Mouse (Mus musculus) intestine, postnatal 0 days (tissue): ENCODE results near the gene Gngt1. TPM values are rescaled to one million over a fixed set of nuclear protein-coding genes. Genes with fewer than 3 reads are reported as not detected.

Source experiments
- ATAC-seq: fragments of 200-750 bp; cut with Nextera tagmentation; 2 replicates; pipeline ENCODE4 v1.8.0; 2017; ENCODE audit warnings: mild to moderate bottlenecking, moderate TSS enrichment, moderate library complexity
- H3K27ac ChIP-seq: fragments of 300-500 bp; sonication (generic); 2 replicates; pipeline ENCODE4 v1.5.1; 2014; ENCODE audit warnings: mild to moderate bottlenecking, low read depth, low read length, moderate library complexity
- H3K27me3 ChIP-seq: fragments of 300-500 bp; sonication (generic); replicated peaks from 2 replicates; pipeline ENCODE4 v1.6.1; 2014; ENCODE audit warnings: low read length, mixed read lengths; ENCODE audit not compliant: control insufficient read depth, insufficient read depth
- H3K36me3 ChIP-seq: fragments of 300-500 bp; sonication (generic); 2 replicates; pipeline ENCODE4 v1.6.1; 2014; ENCODE audit warnings: mild to moderate bottlenecking, moderate library complexity; ENCODE audit not compliant: control insufficient read depth, insufficient read depth
- H3K4me1 ChIP-seq: fragments of 300-500 bp; sonication (generic); replicated peaks from 2 replicates; pipeline ENCODE4 v1.6.1; 2014; ENCODE audit warnings: antibody characterized with exemption, low read length, mixed read lengths; ENCODE audit not compliant: control insufficient read depth, insufficient read depth
- H3K4me2 ChIP-seq: fragments of 300-500 bp; sonication (generic); replicated peaks from 2 replicates; pipeline ENCODE4 v1.6.1; 2014; ENCODE audit warnings: low read depth, mild to moderate bottlenecking, moderate library complexity
- H3K4me3 ChIP-seq: fragments of 300-500 bp; sonication (generic); 2 replicates; pipeline ENCODE4 v1.5.1; 2014; ENCODE audit warnings: low read depth, low read length
- H3K9ac ChIP-seq: fragments of 300-500 bp; sonication (generic); 2 replicates; pipeline ENCODE4 v1.6.1; 2014; ENCODE audit warnings: mild to moderate bottlenecking, low read depth, low read length
- H3K9me3 ChIP-seq: fragments of 300-500 bp; sonication (generic); 2 replicates; pipeline ENCODE4 v1.6.1; 2016; ENCODE audit warnings: mixed run types; ENCODE audit not compliant: control insufficient read depth
- CTCF ChIP-seq: sonication (generic); IDR thresholded peaks from 2 replicates; pipeline ENCODE4 v1.5.1; 2016; ENCODE audit warnings: low read depth, mild to moderate bottlenecking, control low read depth, antibody characterized with exemption, moderate library complexity
- WGBS: fragments of 180-500 bp; shearing (Covaris S2); extraction: QIAGEN DNeasy Blood & Tissue Kit; methylation state at CpG from one replicate; pipeline ENCODE4 v1.1.7; 2014; 5-methylcytosine and 5-hydroxymethylcytosine counted together
- polyA plus RNA-seq: library from polyadenylated mRNA; unstranded; fragments of >200 nt; fragmentation: Nextera tagmentation; extraction: Ambion mirVana; gene quantifications from 2 replicates; pipeline ENCODE4 v1.2.1, GENCODE M21; 2015

Gene Gngt1
- 0.17 TPM in 1 of 2 replicates, not detected in the other for polyA plus RNA-seq

DNA sequence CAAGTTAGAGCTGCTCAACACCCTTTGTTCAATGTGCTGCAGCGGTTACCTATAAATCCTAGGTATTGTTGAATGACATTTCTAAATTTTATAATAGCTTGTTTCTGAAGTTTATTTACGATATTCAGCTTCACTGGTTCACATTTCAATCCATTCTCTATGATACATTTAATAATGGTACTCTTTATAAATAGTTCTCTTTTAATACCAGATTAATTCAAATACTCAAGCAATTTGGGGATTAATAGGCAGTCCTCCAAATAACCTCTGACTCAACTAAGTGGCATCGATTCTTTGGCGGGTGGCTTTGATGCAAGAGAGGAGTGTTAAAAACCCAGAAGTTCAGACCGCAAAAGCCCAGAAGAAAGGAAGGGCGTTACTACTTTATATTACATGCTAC is at the start of gene Gngt1:
TSS of gene Gngt1 (plus strand) at position 301 of the 400 bp plus-strand sequence.
- no peak for ATAC-seq
- Histone ChIP-seq H3K27ac (no peak within 1 kb of the TSS), H3K9me3 (no peaks in the 10 kb centered on the region), H3K9ac (no peak within 1 kb of the TSS), H3K36me3 (no peaks in the 10 kb centered on the region), H3K4me3 (no peak within 1 kb of the TSS), H3K4me1 (no peaks in the 10 kb centered on the region; the same call in 1 of the 2 replicates), H3K27me3 (no peaks in the 10 kb centered on the region), H3K4me2 (no peak within 1 kb of the TSS)
- WGBS = 92% methylated on average over 6 of the region's 6 CpGs
- no peak for TF ChIP-seq CTCF

DNA sequence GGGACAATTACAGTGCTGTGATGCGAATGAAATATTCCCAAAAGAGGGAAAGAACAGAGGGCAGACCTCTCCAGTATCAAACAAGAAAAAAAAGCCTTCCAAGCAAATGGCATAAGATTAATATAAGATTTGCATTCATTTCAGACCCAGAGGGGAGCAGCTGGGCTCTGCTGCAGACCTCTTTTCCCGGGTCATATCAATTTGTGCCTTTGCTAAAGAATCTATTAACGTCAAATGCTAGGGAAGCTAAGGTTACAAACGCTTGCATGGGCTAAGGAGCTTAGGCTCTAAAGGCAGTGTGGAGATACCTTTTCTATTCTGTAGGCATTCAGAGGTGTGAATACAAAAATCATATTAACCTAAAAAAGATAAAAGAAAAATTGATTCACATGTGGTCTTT is 38.6 kb upstream of the Gngt1 start:
- ATAC-seq = no peak
- WGBS = 71% methylated on average over 4 of the region's 4 CpGs

DNA sequence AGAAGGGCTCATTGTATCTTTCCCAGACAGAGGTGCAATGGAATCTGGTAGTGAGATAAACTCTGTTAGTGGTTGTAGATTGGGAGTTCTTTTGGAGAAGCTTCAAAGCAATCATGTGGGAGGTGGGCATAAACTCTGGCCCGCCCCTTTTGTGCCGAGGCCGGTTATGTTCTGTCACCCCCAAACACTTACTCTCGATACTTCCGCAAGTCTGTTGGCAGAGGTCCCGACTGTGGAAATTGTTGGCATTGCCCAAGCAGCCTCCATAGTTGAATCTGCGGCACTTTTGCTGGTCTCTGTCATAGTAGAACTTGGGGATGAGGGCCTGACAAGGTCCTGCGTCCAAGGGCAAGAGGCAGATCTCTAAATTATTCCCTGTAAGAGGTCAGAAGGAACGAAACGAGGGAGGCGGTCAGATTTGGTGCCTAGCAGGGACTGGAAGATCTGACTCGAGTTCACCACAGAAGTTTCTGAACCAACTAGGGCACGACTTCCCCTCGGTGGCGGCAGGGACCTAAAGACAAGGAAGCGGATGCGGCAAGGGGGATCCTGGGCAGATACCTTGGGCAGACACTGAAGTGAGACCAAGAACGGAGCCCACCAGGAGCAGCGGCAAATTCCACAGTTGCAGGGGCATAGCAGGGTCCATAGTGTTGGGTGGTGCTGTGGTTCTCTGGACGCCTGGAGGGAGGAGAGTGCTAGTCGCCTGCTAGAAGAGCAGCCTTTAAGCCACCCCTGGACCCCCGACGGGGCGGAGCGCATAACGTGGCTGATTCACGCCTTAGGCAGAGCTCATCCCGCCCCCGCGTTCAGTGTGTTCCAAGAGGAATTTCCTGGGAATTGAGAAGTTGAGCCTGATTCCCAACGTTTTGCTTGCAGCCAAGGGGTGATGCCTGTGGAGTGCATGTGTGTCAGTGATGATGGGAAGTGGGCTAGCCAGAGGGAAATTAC is 25.6 kb upstream of the Gngt1 start:
- no peak overlapping the region for H3K9ac ChIP-seq
- WGBS = 35% methylated on average over 31 of the region's 31 CpGs

More for the DNA sequence above, 38.6 kb upstream of the Gngt1 start:
- Histone ChIP-seq H3K4me2 (no peak overlapping the region), H3K27ac (no peak overlapping the region), H3K9me3 (no peaks in the 10 kb centered on the region), H3K36me3 (no peaks in the 10 kb centered on the region), H3K4me3 (no peak overlapping the region), H3K4me1 (no peaks in the 10 kb centered on the region), H3K27me3 (no peaks in the 10 kb centered on the region), H3K9ac (no peak overlapping the region)
- TF ChIP-seq CTCF = no peak

DNA sequence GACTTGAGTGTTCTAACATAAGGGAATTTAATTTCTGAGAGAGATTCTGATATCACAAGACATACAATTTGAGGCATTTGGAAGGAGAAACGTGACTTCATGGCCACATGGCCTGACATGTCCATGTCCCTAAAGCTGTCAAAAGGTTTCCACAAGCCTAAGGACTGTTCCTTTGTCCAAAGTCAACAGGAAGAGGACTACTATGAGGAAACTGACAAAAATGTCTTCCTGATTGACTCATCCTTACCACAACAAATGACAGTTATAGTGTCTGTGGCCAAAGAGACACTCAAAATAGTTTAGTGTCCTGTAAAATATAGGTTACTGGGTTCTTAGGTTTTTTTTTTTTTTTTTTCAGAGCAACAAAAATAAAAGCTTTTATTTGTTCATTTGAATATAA is 19.9 kb upstream of the Gngt1 start:
- Histone ChIP-seq H3K9me3 (no peaks in the 10 kb centered on the region), H3K9ac (no peak overlapping the region), H3K4me3 (no peak overlapping the region), H3K27me3 (no peaks in the 10 kb centered on the region), H3K4me2 (no peak overlapping the region), H3K36me3 (no peaks in the 10 kb centered on the region), H3K4me1 (no peaks in the 10 kb centered on the region), H3K27ac (no peak overlapping the region)
- ATAC-seq = no peak
- TF ChIP-seq CTCF = no peak
- 74% methylated on average over 1 of the region's 1 CpGs for WGBS

More for the DNA sequence above, 25.6 kb upstream of the Gngt1 start:
- no peak for ATAC-seq
- H3K4me3 ChIP-seq = peak overlapping the region; percentile 18
- H3K4me2 ChIP-seq = peak overlapping the region; percentile 52
- no peaks in the 10 kb centered on the region for H3K9me3 ChIP-seq
- TF ChIP-seq CTCF = no peak
- H3K36me3 ChIP-seq = no peaks in the 10 kb centered on the region
- H3K27me3 ChIP-seq = no peaks in the 10 kb centered on the region
- no peak overlapping the region for H3K27ac ChIP-seq
- H3K4me1 ChIP-seq = no peaks in the 10 kb centered on the region

DNA sequence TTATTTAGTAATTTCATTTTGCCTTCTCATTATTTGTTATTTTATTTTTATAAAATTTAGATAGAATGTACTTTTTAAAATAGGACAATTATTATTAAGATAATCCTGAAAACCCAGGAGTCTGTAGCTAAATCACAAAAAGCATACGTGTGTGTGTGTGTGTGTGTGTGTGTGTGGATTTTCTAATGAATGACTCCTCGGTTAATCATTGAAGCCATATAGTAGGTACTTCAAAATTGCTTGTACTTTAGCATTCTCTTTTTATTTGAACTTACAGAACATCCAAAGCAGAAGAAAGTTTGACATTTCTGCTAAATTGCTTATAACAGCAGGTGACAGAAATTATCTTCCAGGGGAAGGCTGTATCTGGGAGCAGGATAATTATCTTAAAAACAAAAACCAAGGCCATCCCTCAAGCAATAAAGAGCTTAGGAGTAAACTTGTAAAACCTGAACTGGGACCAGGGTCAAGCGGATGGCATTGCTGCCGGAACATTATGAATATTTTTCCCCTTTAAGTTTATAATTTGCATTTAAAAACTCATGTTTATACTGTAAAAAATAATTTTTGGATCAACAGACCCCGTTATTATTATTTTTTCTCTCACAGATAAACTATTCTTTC is 10.8 kb upstream of the Gngt1 start:
- no peaks in the 10 kb centered on the region for H3K27me3 ChIP-seq

DNA sequence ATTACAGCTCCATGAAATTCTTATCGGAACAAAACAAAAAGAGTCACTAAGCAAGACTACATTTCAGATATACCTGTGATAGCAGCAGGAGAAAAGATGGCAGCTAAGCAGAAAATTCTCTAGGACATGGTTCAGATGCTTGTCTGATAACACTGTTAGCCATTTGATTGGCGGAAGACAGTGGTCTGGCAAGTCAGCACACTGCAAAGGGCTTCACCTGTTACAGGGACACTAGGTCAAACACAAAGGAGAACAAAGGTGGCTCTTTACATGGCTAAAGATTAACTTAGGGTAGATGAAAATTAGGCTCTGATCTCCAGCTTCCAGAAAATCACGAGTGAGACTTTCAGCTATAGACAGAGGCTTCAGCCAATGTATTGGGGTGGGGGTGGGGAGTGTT is 4.8 kb upstream of the Gngt1 start, which contains the start of gene Tfpi2:
TSS of gene Tfpi2 (minus strand) at position 170 of the 400 bp plus-strand sequence.
- WGBS = 36% methylated on average over 3 of the region's 3 CpGs
- H3K9ac ChIP-seq = no peak within 1 kb of the TSS
- H3K4me3 ChIP-seq = peak within 1 kb of the TSS; percentile 13
- ATAC-seq = peak; percentile 98
- H3K4me2 ChIP-seq = peak within 1 kb of the TSS; percentile 48
- TF ChIP-seq CTCF = no peak
- no peaks in the 10 kb centered on the region for H3K27me3 ChIP-seq
- no peaks in the 10 kb centered on the region for H3K9me3 ChIP-seq
- H3K4me1 ChIP-seq = no peaks in the 10 kb centered on the region; the same call in 1 of the 2 replicates
- no peaks in the 10 kb centered on the region for H3K36me3 ChIP-seq
- H3K27ac ChIP-seq = peak within 1 kb of the TSS; percentile 2; the same call in 1 of the 2 replicates

More for the DNA sequence above, 10.8 kb upstream of the Gngt1 start:
- Histone ChIP-seq H3K9me3 (no peaks in the 10 kb centered on the region), H3K4me1 (no peaks in the 10 kb centered on the region), H3K9ac (no peak overlapping the region), H3K36me3 (no peaks in the 10 kb centered on the region), H3K4me2 (no peak overlapping the region), H3K4me3 (no peak overlapping the region), H3K27ac (no peak overlapping the region)
- WGBS = 51% methylated on average over 5 of the region's 5 CpGs
- no peak for TF ChIP-seq CTCF
- no peak for ATAC-seq
